Mouse (Mus musculus) cerebellum, adult 18-20 months (tissue): ENCODE results near the gene Ttll10.
A peak's percentile ranks its signal among the peaks of the same experiment; 100 is the strongest.

Experiments
- DNase-seq, 2 experiments: peaks; one replicate each; pipeline ENCODE4 v3.0.0; 2021

Gene Ttll10

DNA sequence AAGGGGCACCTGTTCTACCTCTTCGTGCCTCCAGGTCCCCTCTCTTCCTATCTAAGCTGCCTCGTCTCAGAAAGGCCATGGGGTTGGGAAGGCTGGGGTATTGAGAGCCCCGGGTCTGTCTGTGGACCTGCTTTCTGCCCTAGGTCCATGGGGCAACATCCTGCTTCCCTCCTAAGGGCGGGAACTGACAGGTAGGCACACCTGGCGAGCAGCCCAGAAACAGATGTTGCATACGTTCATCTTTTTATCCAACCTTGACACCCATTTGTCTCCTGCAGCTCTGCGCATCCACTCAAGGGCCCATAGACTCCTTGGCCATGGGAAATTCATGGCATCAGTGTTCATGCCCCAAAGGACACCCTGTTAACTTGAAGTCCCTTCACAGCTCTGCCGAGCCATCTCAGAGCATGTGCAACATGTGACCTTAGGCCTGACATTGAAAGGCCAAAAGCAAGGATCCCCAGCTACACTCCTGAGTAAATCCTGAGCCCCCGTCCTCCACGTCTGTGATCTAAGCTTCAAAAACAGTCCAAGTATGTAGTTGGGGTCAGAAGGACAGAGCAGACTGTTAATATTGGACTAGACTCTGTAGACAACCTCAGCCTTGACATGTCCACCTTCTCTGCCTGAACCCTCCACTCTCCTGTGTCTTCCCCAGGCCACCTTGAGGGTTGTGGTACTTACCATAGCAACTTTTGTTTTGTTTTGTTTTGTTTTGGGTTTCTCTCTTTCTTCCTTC, 6.1 kb upstream of the Ttll10 start:
- DNase-seq: no peak

DNA sequence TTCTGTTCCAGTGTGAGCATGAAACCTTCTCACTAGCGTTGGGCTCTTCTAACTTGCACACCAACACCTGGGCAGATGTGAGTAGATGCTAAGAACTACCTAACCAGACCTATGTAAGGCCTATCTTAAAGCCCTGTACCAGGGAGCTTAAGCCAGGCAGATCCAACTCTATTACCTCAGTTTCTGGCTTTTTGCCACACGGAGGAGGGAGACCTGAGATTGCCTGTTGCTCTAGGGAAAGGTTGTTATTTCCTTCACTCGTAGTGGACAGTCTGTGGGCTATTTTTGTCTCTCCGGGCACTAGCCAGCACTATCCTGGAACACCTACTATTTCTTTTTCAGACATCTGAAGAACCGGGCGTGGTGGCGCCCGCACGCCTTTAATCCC, 5.3 kb upstream of the Ttll10 start:
- DNase-seq: no peak

DNA sequence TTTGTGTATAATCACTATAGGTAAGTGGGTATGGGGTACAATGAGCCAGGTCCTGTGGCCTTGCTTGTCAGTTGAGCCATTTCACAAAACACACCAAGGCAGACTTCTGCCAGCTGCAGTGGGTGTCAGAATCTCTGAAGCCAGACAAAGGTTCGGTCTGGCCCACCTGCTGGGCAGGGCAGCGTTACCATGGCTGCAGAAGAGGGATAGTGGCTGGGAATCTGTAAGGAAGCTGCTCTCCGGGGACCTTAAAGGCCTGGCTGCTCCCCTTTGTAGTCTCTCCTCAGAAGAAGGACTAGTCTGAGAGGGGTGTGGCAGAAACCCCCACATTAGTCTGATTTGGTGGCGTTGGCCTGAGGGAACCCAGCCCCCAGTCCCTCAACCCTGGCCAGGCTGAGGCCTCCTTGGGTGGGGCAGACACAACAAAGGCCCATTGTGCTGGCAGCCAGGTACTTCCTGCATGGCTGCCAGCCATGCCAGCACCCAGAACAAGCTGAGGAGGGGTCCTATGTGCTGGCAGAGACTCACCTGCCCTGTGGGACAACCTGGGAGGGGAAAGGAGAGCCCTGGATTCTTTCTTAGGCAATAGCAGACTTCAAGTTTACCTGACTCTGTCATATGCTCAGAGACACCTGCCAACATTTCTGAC, 4.8 kb upstream of the Ttll10 start:
- DNase-seq: no peak

DNA sequence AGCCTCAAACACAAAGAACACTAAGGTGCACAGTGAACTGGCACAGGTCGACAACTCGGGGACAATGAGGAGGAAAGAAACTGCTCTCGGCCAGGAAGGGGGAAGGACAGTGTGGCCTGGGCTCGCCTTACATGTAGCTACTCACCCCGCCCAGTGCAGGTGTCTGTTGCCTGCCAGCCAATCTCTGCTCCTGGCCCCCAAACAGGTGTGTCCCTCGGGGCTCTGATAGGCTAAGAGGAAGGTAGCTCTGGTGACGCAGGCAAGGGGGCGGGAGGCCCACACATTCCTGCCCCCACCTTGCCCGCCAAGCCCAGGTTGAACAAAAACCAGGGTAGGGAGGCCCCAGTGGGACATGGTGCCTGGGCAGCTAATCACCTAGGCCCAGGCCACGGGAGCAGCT, 499 bp upstream of the Ttll10 start:
- DNase-seq: no peak

DNA sequence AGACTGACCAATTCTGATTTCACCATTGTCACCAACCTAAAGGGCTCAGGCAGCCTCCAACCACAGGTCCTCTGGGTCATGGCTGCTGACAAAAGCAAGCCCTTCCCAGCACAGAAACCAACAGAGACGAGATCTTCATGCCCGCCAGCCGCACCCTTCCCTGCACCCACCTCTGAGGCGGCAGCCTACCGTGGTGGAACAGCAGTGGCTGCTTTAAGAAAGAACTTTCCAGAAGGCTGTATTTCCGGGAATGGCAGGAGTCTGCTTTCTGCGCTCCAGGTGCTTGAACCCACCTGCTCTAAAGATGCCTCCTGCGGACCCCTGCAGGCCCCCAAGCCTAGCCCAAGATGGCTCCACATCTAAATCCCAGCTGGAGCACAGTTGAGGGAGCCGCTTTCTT, 388 bp downstream of the Ttll10 start:
- no peak for DNase-seq

DNA sequence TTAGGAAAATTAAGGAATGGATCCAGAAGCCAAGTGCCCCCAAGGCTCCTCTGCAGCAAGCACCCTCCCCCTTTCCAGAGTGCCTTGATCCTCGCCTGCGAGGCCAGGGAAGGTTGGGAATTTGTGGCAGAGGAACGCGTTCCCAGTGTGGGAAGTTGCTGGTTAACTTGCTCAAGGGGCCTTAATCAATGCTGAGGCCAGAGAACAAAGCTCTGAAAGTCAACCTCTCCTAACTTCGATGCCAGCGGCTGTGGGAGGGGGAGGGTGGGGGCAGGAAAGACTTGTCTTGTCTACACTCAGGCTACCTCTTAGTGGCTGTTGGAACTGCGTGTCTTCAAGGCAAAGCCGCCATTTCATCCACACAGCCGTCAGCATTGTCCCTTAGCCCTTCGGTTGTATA, 1.5 kb downstream of the Ttll10 start:
- DNase-seq: no peak

DNA sequence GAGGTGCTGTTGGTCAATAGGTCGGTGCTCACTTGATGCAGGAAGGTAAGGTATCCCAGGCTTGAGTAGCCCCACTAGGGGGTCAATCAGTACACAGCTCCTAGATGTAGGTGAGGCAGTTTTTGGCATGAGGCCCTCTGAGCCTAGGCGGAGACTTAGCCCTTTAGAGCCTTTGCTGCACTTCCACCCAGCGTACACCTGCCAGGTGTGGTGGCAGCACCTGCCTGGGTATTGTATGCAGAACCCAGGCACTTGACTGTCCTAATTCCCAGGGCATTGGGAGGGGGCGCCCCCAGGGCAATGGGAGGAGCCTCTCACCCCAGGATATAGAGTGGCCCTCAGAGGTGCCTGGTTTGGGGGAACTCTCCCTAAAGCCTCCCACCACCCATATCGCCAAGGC, 4.0 kb downstream of the Ttll10 start:
- no peak for DNase-seq

DNA sequence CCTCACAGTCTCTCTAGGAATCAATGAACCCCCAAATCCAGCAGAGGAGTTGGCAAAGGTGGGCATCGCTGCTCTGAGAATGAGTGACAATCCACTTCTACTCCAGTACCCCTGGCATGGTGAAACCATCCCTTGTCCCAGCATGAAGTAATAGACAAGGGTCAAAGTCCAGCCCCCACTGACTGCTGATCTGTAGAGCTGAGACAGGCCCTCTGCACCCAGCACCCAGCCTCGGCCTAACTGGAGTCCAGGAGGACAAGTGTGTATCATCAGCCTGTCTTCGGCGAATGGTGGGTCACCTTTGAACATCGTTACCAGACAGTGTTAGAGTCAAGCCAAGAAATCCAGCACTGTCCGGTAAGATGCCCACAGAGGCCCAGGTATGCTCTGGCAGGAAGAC, 4.6 kb downstream of the Ttll10 start:
- DNase-seq: no peak

DNA sequence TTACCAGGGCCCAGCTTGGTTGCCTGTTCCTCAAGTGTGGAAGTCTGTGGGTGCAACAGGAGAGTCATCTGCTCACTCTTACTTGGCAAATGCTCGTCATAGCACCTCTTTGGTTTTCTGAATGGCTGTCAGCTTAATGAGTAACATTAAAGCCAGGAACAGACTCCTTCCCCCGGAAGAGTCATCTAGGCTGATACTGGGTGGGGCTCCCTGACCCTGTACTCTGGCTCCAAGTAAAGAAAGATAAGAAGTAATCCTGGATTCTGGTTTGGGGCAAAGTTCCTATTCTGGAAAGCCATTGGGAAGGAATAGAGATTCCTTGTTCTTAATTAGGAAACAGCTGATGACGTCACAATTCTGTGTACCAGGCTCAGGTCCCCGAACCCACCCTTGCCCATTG, 5.1 kb downstream of the Ttll10 start:
- DNase-seq: no peak

DNA sequence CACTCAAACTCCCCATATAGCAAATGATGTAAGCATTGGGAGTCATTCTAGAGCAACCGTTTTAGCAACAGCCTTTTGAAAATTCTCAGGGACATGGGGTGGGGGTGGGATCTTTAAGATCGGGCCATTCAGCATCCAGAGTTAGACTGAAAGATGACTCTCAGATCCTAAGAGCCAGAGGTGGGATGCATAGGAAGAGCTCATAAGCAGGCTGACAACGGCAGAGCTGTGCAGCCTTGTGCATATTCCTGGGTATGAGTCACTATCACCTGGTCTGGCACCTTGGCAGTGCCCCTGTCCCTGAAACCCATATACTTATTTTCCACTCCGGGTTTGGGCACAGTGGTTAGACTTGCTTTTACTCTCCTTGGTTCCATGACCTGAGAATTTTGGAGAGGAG, 6.1 kb downstream of the Ttll10 start:
- no peak for DNase-seq

DNA sequence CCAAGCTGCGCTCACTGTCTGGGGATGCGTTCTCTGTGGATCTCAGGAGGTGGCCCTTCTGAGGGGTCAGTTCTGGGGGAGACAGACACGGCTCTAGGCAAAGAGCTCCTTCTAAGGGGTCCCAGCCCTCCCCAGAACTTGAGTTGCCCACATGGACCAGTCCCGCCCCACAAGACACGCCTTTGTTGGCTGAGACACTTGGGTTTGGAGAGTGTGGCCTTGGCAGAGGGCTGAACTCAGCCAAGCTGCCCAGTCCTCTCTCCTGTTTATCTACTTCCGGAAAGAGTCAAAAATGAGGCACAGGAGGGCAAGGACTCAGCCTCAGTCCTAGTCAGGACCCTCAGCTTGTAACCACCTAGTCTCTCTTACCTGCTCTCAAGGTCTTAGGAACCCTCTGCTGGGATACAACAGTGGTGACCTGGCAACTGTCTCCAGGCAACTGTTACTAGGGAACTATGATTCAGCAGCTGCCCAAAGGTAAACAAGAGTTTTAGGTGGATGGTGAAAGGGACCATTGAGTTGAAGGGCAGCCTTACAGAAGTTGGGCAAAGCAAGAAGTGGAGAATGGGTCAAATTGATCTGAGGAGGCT, 8.7 kb downstream of the Ttll10 start:
- no peak for DNase-seq

DNA sequence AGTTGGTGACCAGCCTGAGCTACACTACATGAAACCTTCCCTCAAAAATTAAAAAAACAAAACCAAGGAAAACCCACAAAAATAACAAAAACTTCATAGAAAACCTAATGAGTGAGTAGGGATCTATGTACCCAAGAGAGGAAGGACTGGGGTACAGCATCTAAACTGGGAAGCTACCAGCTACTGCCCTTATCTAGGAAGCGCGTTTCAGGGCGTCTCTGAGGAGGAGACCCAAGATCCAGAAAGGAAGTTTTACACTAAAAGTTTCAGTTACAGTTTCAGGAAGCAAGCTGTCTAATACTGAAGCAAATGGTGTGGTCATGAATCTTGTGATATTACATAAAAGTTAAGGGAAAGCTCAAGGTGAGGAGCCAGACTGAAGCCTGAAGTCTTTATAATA, 9.4 kb downstream of the Ttll10 start:
- DNase-seq: no peak

DNA sequence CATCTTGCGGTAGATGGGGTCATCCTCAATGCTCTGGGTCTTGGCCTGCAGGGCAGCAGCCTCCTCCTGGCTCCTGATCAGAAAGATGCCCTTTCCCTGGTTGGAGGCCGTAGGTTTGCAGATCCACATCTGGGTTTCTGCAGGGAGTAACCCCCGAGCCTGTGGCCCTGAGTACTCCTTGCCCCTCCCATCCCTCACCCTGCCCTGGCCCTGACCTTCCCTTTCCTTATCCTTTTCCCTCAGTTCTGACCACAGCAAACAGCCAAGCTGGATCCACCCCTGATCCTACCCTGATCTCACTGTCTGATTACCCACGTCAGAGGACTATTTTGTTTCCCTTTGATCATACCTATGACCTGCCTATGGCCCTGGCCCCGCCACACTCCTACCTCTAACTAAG, 14.5 kb downstream of the Ttll10 start:
- DNase-seq: no peak

DNA sequence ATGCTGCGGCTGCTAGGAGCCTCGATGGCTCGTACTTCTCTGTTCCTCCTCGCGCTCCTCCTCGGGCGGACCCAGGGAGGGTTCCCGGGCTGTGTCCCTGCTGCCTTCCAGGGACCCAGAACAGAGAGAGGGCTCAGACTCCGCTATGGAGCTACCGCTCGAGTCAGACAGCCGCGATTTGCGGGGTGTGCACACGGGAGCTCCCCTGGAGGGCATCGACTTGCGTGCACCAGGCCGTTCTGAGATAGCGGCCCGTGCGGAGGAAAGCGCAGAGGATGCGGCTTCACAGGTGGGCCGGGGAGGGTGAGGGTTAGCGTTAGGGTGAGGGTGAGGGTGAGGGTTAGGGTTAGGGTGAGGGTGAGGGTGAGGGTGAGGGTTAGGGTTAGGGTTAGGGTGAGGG, 24.3 kb downstream of the Ttll10 start:
- DNase-seq: peak in 1 of 2 experiments; percentile 30

DNA sequence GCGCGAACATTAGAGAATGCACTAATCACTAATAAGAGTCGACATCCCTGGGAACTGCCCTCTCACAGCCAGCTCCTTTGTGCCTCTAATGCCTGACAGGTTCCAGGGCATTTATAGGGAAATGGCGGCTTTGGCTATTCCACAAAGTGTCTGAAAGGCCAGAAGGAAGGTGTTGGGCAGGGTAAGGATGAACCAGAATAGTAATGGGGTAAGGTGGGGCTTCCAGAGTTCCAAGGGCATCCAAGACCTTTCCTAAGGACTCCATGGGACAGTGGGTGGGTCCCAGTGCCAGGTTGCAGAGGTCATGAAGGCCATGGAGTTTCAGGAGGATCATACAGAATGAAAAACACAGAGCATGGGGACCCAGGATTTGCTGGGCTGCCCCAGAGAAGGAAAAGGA, 24.9 kb downstream of the Ttll10 start:
- DNase-seq: no peak

DNA sequence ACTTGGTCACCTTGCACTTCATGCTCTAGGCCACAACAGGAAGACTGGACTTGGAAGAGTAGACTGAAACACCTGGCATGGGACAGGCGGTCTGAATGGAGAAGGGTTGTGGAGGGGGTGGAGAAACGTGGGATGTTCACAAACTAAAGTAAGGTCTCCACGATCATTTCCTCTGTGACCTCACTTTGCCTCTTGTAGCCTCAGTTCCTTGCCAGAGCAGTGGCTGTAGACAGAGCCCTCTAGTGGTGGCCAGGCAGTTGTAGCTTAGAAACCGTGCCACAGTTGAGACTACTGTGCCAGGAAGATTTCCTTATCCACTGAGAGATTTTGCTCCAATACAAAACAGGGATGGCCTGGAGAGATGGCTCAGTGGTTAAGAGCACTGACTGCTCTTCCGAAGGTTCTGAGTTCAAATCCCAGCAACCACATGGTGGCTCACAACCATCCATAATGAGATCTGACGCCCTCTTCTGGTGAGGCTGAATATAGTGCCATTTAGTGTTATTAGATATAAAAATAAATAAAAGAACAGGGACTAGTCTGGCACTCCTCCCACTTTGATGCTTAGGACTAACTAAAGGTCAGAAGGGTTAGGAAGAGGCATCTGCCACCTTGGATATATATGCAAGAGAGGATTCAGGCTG, 25.6 kb downstream of the Ttll10 start:
- peak; percentile 55 to 64 for DNase-seq

DNA sequence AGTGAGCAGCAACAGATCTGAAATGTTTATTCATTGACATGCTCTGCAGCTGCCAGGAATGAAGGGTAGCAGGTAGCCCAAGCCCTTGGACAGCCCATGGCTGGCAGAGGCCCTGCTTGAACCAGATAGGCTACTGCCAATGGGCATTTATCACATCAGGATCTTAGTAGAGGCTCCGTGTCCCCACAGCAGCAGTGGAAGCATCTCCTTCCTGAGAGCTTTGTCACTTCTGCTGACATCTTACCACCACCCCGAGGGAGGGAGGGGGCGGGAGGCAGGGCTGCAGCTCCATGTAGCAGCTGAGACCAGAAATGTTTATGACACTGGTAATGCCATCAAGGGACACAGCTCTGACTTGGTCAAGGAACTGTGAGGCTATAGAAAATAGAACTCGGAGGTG, 26.4 kb downstream of the Ttll10 start:
- DNase-seq: no peak

DNA sequence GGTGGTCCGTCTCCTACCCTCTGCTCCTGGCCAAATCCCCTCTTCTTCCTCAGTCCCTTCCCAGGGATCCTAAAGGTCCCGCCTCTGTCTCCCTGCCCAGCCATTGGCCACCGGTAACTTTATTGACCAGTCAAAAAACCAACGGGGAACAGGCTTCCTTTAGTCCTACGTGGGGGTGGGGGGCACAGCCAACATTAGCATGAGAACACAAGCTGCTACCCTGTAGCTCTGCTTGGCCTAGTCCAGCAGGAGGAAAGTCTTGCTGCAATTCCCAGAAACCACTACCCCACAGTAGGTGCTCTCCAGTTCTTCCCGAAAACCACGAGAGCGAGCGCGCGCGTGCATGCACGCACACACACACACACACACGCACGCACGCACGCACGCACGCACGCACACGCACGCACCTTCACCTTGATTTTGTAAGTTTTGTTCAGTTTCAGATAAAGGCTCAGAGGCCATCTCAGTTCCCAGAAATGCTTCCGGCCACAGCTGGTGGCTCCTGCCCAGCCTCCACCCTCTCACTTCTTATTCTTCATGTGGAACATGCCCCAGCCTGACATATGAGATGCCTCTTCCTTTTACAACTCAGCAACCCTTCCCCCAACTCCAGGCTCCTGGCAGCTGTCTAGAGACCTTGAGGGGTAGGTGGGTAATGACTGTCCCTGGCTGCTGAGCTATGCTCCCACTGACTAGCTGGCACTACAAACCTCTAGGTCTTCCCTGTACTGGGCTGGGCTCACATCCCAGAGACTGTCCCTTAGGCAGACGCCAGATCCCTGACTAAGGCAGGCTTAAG, 27.4 kb downstream of the Ttll10 start:
- DNase-seq: peak; percentile 83 to 90

DNA sequence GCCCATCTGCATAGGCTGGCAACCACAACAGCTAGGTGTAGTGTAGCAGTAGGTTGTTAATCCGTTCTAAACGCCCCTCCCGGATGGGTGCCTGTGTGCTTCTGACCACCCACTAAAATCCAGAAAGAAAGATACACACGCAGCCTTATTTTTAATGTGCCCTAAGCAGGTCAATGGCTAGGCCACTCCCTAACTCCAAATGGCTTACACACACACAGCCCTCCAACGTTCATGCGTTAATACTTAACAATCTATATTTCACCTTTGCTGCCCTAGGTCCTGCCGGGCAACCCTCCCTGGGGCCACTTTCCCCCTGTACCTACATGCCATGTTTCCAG, 28.0 kb downstream of the Ttll10 start:
- DNase-seq: no peak

DNA sequence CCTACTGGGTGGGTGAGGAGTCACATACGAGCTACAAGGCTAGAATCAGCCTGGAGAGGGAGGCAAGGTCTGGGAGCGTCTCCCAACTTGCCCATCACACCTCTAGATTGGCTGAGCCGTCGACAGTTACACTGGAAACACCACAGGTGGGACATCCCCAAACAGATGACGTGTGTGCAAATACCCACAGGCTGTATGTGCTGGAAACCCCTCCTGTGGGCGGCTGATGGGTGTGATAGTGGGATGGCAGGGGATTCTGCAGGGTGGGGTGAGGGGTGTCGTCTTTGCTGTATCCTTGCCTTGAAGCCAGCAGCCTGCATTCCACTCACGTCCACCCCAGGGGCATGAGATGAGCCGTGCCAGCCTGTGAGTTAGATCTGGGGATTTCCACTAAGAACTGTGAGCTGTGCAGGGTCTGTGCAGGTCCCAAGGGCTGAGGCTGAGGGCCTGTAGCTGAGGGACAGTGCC, 28.5 kb downstream of the Ttll10 start:
- DNase-seq: peak in 1 of 2 experiments; percentile 19

DNA sequence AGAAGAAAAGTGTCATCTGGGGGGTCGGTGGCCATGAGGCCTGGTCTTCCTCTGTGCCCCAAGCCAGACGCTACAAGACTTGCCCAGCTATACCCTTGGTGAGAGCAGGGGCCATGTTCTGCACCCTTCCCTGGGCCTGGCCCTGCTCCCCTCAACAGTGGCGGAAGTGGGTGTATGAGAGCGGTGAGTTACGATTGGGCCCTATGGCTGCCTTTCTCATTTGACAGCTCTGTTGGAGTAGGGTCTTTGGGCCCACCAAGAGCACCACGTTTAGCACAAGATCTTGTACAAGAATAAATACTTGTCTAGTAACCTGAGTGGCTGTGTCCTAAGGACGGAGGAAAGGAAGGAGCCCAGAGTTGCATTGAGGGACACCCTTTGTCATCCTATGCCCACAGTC, 30.6 kb downstream of the Ttll10 start:
- DNase-seq: no peak

DNA sequence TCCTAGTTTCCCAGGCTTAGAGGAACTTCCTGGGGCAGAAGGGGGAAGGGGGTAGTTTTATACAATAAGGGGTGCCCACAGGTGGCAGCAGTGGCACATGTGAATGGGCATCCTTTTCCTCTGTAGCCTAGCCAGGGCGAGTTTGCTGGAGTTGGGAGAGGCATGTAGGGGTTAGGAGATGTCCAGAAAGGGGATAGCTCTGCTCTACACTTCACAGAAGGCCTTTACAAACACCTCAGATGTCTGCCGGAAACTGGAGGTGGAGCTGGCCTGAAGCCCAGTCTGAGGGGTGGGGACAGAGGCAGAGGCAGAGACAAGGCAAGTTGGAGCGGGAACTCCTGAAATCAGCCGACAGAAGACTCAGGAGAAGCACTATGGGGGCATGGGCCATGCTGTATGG, 33.2 kb downstream of the Ttll10 start, which contains the start of gene Tnfrsf18:
Gene Tnfrsf18, plus strand, starts transcription at position 152 of the 400 bp plus-strand sequence.
- peak; percentile 16 to 17 for DNase-seq

DNA sequence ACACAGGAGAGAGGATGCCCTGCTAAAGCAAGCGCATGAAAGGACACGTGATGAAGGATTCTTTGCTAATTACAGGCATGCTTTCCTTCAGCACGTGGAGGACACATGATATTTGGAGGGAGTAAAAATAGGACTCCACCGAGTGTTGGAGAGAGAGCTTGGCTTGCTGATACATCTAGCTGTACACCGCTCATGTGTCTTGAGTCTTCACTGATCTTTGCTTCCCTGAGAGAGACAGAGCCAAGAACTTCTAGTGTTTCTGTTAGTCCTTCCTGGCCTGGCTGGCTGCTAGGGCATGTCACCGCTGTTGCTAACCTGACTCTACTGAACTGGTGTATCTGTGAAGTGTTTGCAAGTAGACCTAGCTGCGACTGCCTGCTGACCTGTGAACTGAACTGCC, 35.0 kb downstream of the Ttll10 start:
- no peak for DNase-seq
